Mouse (Mus musculus): ENCODE data around the gene Spcs2. TPM values are rescaled to one million over a fixed set of nuclear protein-coding genes. Genes with fewer than 3 reads are reported as not detected.

Gene Spcs2
- polyA plus RNA-seq, 1 experiment = not detected

GRCm38 (mm10) chr7:99834314-99834853, 28.9 kb downstream of the Spcs2 start:
- TF ChIP-seq CTCF (IDR thresholded peaks at IDR 0.05; ENCODE audit: insufficient read depth, low read depth, low read length) (no peak), POLR2A (IDR thresholded peaks at IDR 0.05; ENCODE audit: insufficient read depth, low read depth, low read length) (no peak)
- Histone ChIP-seq H3K27ac (ENCODE audit: insufficient read depth, low read depth, low read length) (no peak overlapping the region), H3K4me1 (ENCODE audit: control insufficient read depth, insufficient read depth, low read length) (no peaks in the 10 kb centered on the region), H3K4me3 (ENCODE audit: insufficient read depth, low read depth, low read length) (no peak overlapping the region)
- WGBS = 80% methylated on average over 5 of the region's 5 CpGs

- no peak overlapping the region for H3K27ac ChIP-seq (ENCODE audit: insufficient read depth, low read depth, low read length)
- TF ChIP-seq POLR2A (IDR thresholded peaks at IDR 0.05; ENCODE audit: insufficient read depth, low read depth, low read length) = no peak
- no peak for TF ChIP-seq CTCF (IDR thresholded peaks at IDR 0.05; ENCODE audit: insufficient read depth, low read depth, low read length)
- WGBS = 85% methylated on average over 2 of the region's 2 CpGs
- H3K4me3 ChIP-seq (ENCODE audit: insufficient read depth, low read depth, low read length) = no peak overlapping the region
- H3K4me1 ChIP-seq (ENCODE audit: control insufficient read depth, insufficient read depth, low read length) = no peaks in the 10 kb centered on the region
Measured at GRCm38 (mm10) chr7:99833846-99834222, 29.4 kb downstream of the Spcs2 start.

DNA sequence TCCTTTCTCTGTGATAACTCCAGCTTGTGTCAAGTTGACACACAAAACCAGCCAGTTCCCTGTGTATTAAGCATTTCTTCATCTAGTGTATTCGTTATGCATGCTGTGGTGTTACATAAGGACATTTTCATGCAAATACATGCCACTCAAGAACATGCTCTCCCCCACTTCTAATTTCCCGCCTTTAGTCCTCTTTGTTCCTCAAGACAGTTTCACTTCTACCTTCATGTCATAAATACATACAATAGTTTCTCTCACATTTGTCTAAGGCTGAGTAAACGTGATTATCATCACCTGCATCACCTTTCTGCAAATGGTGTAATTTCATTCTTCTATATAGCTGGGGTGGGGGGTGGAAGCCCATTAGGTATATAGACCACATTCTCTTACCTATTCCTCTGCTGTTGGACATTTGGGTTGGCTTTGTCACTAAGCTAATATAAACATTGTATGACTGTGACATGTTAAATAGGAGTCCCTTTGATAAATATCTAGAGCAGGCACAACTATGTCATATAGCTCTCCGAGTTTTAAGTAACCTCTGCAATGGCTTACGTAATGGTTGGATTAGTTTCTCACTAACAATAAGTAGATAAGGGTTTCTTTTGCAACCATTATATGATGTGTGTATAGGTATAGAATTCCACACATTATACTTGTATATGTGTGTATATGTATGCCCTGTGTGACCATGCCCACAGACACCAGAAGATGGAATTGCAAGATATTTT, 30.0 kb downstream of the Spcs2 start:
- 79% methylated on average over 5 of the region's 5 CpGs for WGBS
- H3K4me3 ChIP-seq (ENCODE audit: insufficient read depth, low read depth, low read length) = no peak overlapping the region
- TF ChIP-seq POLR2A (IDR thresholded peaks at IDR 0.05; ENCODE audit: insufficient read depth, low read depth, low read length) (no peak), CTCF (IDR thresholded peaks at IDR 0.05; ENCODE audit: insufficient read depth, low read depth, low read length) (no peak)
- H3K27ac ChIP-seq (ENCODE audit: insufficient read depth, low read depth, low read length) = no peak overlapping the region
- H3K4me1 ChIP-seq (ENCODE audit: control insufficient read depth, insufficient read depth, low read length) = no peaks in the 10 kb centered on the region

- H3K4me1 ChIP-seq (ENCODE audit: control insufficient read depth, insufficient read depth, low read length) = peaks cover 5% of the 10 kb centered on the region; the same call in 1 of the 2 replicates
- peak within 1 kb of the TSS; percentile 59 for H3K4me3 ChIP-seq (ENCODE audit: insufficient read depth, low read depth, low read length)
- no peak for TF ChIP-seq CTCF (IDR thresholded peaks at IDR 0.05; ENCODE audit: insufficient read depth, low read depth, low read length)
- peak; percentile 27; the same call in 1 of the 2 replicates for TF ChIP-seq POLR2A (IDR thresholded peaks at IDR 0.05; ENCODE audit: insufficient read depth, low read depth, low read length)
- under 1% methylated on average over 26 of the region's 26 CpGs for WGBS
- peak within 1 kb of the TSS; percentile 40; the same call in 1 of the 2 replicates for H3K27ac ChIP-seq (ENCODE audit: insufficient read depth, low read depth, low read length)
Measured at GRCm38 (mm10) chr7:99828083-99828570, 35.1 kb downstream of the Spcs2 start, which contains the start of gene Neu3. Neu3 (minus strand) TSS chr7:99828417.

DNA sequence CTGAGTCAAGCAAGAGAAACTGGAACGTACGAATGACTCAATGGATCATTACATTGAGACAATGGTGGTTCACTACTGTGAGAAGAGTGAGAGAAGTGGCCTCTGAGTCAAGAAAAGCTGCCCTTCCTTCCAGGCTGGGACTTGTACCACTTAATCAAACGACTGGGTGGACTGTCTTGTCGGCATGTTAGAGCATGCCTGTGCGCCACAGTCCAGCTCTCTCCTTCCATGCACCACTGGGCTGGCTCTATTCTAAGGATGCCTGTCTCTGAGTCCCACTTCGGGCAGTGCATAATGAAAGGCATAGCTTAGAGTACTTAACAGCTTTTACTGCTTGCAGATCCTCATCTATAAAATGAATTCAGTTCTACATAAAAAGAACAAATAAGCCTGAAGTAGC, 37.2 kb downstream of the Spcs2 start:
- WGBS = 73% methylated on average over 6 of the region's 6 CpGs
- TF ChIP-seq POLR2A (IDR thresholded peaks at IDR 0.05; ENCODE audit: insufficient read depth, low read depth, low read length) (no peak), CTCF (IDR thresholded peaks at IDR 0.05; ENCODE audit: insufficient read depth, low read depth, low read length) (no peak)
- H3K4me3 ChIP-seq (ENCODE audit: insufficient read depth, low read depth, low read length) = no peak overlapping the region
- no peak overlapping the region for H3K27ac ChIP-seq (ENCODE audit: insufficient read depth, low read depth, low read length)
- peaks cover 5% of the 10 kb centered on the region; the same call in 1 of the 2 replicates for H3K4me1 ChIP-seq (ENCODE audit: control insufficient read depth, insufficient read depth, low read length)

DNA sequence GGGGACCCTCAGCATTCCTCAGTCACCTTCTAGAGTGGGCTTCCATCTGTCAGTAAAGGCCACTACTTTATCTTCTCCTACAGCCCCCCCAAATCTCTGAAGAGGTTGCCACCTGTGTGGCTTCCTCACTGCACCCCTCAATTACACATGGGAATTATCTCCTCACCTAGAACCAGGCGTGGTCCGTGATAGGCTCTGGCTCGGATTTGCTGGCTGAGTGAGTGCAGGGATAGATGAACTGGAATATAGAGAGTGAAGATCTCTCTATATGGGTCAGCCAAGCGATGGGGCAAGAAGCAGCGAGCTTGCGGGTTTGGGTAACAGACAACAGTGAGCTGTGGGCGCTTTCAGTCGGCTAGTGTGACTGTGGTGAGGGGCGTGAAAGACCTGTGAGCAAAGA, 37.8 kb downstream of the Spcs2 start:
- no peak for TF ChIP-seq POLR2A (IDR thresholded peaks at IDR 0.05; ENCODE audit: insufficient read depth, low read depth, low read length)
- TF ChIP-seq CTCF (IDR thresholded peaks at IDR 0.05; ENCODE audit: insufficient read depth, low read depth, low read length) = no peak
- H3K4me3 ChIP-seq (ENCODE audit: insufficient read depth, low read depth, low read length) = no peak overlapping the region
- H3K27ac ChIP-seq (ENCODE audit: insufficient read depth, low read depth, low read length) = no peak overlapping the region
- peaks cover 5% of the 10 kb centered on the region; the same call in 1 of the 2 replicates for H3K4me1 ChIP-seq (ENCODE audit: control insufficient read depth, insufficient read depth, low read length)
- 96% methylated on average over 9 of the region's 9 CpGs for WGBS

- TF ChIP-seq POLR2A (IDR thresholded peaks at IDR 0.05; ENCODE audit: insufficient read depth, low read depth, low read length) = no peak
- TF ChIP-seq CTCF (IDR thresholded peaks at IDR 0.05; ENCODE audit: insufficient read depth, low read depth, low read length) = no peak
Measured at GRCm38 (mm10) chr7:99824649-99825483, 38.4 kb downstream of the Spcs2 start.

GRCm38 (mm10) chr7:99823045-99823663, 40.1 kb downstream of the Spcs2 start:
- TF ChIP-seq POLR2A (IDR thresholded peaks at IDR 0.05; ENCODE audit: insufficient read depth, low read depth, low read length) (no peak), CTCF (IDR thresholded peaks at IDR 0.05; ENCODE audit: insufficient read depth, low read depth, low read length) (no peak)
- Histone ChIP-seq H3K27ac (ENCODE audit: insufficient read depth, low read depth, low read length) (no peak overlapping the region), H3K4me1 (ENCODE audit: control insufficient read depth, insufficient read depth, low read length) (peaks cover 5% of the 10 kb centered on the region; the same call in 1 of the 2 replicates), H3K4me3 (ENCODE audit: insufficient read depth, low read depth, low read length) (no peak overlapping the region)
- 86% methylated on average over 10 of the region's 10 CpGs for whole genome bisulfite sequencing

More at GRCm38 (mm10) chr7:99824649-99825483, 38.4 kb downstream of the Spcs2 start:
- Histone ChIP-seq H3K27ac (ENCODE audit: insufficient read depth, low read depth, low read length) (no peak overlapping the region), H3K4me1 (ENCODE audit: control insufficient read depth, insufficient read depth, low read length) (peaks cover 5% of the 10 kb centered on the region; the same call in 1 of the 2 replicates), H3K4me3 (ENCODE audit: insufficient read depth, low read depth, low read length) (no peak overlapping the region)
- WGBS = 93% methylated on average over 16 of the region's 16 CpGs
